Mouse (Mus musculus): ENCODE data around the gene Cwh43.

Gene Cwh43

GRCm38 (mm10) chr5:73383647-73383970 lies 22.3 kb upstream of the Cwh43 start:
- in situ Hi-C loops (cut with MboI; ENCODE audit: unreplicated experiment in 2 of 2) = loop anchor here (5.0 to 25.0 kb wide), 13 partner anchors 269 to 1879 kb away; no protein-coding TSS in a partner anchor

DNA sequence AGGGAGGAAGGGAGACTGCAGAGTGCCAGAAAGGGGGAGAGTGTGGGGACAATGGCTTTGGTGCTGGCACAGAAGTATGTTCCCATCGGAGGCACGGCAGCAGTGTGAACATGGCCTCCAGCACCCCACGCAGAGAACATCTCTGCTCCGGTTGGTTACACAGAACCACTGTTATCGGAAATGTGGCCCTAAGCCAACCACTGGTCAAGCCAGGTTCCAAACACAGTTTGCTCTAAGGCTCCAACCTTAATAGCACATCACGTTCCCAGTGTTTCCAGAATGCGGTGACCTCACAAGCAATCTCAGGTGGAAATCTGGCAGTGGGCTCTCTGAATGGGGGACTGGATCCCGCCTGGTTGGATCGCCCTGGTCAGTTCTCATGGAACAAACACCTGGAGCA lies 12.8 kb upstream of the Cwh43 start:
- in situ Hi-C loops (cut with MboI; ENCODE audit: unreplicated experiment in 2 of 2) = loop anchor here (25.0 kb wide), 3 partner anchors 656 to 1031 kb away; no protein-coding TSS in a partner anchor

GRCm38 (mm10) chr5:73399768-73400526 lies 5.9 kb upstream of the Cwh43 start:
- in situ Hi-C loops (cut with MboI; ENCODE audit: unreplicated experiment in 2 of 2) = loop anchor here (25.0 kb wide), 3 partner anchors 663 to 1038 kb away; no protein-coding TSS in a partner anchor

- in situ Hi-C loops (cut with MboI; ENCODE audit: unreplicated experiment in 2 of 2) = no loop called here
Observed at GRCm38 (mm10) chr5:73401341-73401740, 4.5 kb upstream of the Cwh43 start.

DNA sequence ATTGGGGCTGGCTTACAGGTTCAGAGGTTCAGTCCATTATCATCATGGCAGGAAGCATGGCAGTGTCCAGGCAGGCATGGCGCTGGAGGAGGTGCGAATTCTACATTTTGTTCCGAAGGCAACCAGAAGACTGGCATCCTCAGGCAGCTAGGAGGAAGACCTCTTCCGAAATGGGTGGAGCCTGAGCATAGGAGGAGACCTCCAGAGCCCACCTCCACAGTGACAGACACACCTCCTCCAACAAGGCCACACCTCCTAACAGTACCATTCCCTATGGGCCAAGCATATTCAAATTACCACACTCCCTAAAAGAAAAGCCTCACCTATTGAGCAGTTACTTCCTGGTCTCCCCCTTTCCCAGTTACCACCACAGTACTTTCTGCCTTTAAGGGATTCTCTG lies 3.0 kb upstream of the Cwh43 start:
- in situ Hi-C loops (cut with MboI; ENCODE audit: unreplicated experiment in 2 of 2) = no loop called here

GRCm38 (mm10) chr5:73403311-73404068 lies 2.4 kb upstream of the Cwh43 start:
- in situ Hi-C loops (cut with MboI; ENCODE audit: unreplicated experiment in 2 of 2) = no loop called here

GRCm38 (mm10) chr5:73404790-73405189 lies 1.1 kb upstream of the Cwh43 start:
- in situ Hi-C loops (cut with MboI; ENCODE audit: unreplicated experiment in 2 of 2) = no loop called here

DNA sequence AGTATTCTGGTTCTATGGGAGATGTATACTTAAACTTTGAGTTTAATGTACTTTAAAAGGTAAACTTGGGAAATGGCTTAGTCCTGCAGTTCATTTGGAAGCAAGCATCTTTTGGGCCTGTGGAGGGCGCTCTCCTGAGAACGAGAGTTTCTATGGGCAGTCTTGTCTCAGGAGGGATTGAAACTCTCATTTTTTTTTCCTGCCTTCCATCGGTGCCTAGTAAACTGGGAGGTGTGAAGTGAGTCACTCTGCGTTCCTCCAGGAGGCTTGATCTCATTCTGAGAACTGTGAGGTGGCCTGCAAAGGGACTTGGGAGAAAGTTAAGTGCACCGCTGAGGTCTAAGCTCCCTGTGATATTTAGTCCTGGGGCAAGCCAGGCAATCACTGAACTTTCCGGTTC lies 986 bp downstream of the Cwh43 start:
- in situ Hi-C loops (cut with MboI; ENCODE audit: unreplicated experiment in 2 of 2) = no loop called here

DNA sequence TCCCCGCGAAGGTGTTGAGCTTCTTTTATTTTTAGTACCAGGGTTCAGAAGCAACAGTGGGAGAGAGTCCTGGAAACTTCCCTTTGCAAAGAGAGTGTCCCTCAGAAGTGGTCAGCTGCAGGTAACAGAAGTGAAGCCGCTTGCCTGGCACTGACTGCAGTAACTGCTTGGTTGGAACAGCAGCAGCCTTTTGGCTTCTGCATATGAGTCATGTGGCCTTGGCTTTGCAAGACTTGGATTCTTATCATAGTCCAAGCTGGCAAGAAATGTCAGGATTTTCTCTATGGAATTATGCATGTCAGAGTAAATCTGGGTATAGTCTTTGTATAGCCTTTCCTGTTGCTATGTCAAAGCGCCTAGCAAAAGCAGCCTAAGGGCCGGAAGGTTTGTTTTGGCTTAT lies 4.1 kb downstream of the Cwh43 start:
- in situ Hi-C loops (cut with MboI; ENCODE audit: unreplicated experiment in 2 of 2) = no loop called here

- in situ Hi-C loops (cut with MboI; ENCODE audit: unreplicated experiment in 2 of 2) = no loop called here
Observed at GRCm38 (mm10) chr5:73411771-73412170, 5.9 kb downstream of the Cwh43 start.

DNA sequence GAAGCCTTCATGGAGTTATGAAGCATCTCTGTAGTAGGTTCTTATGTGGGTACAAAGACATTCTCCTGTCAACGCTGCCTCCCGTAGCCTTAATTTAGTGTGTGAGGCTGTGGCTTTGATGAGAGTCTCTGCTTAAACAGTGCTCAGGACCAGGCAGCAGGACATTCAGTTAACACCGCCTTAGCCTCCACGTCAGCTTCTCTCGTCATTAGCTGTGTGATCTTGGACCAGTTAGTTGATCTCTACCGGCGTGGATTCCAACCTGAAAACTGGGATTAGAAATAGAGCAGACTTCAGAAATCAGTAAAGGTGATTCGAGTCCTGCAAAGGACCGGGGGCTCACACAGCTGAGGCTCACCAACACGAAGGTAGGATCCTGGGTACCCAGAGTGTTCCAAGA lies 8.3 kb downstream of the Cwh43 start:
- in situ Hi-C loops (cut with MboI; ENCODE audit: unreplicated experiment in 2 of 2) = no loop called here

DNA sequence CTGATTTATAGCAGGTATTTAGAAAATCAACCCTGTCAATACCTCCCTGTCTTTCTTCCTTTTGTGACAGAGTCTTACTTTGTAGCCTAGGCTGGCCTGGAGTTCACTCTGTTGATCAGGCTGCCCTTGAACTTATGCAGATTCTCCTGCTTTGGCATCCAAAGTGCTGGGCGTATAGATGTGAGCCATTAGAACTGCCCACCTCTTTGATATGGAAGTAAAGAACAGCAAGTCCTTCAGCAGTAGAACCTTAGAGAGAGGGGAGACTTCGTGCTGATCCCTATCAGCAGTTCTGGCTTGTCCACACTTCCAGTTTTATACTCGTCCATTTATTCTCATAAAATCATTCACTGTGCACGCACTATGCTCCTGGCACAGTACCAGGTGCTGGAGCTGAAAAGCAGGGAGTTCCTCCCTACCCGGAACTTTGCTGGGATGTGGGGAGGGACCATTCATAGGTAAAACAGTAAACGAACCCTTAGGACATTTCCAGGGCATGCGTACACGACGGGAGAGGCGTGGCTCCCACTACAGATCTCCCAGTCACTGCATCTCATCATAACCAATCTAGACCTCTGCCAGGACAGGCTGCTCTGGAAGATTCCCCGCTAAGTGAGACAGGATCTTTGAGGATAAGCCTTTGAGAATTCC lies 13.3 kb downstream of the Cwh43 start:
- in situ Hi-C loops (cut with MboI; ENCODE audit: unreplicated experiment in 2 of 2) = no loop called here

DNA sequence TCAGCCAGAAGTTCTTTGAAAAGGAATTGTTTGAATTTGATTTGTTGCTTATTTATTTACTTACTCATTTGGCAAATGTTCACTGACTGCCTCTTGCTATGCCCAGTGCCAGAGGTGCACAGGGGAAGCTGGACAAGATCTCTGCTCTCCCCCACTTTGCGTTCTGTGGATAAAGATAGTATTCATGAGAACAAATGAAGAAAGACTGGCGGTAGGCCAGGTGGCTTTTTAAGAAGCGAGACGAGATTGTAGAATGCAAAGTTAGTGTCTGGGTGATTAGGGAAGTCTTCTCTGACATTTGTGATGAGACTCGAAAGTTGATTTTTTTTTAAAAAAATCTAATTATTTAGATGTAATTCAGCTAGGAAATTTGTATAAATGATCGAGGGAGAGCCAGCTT lies 20.9 kb downstream of the Cwh43 start:
- in situ Hi-C loops (cut with MboI; ENCODE audit: unreplicated experiment in 2 of 2) = loop anchor here (25.0 kb wide), 2 partner anchors 510 to 1735 kb away; partner anchors contain the start of gene Pdgfra (in 1 of the 2)

GRCm38 (mm10) chr5:73431581-73431980 lies 25.7 kb downstream of the Cwh43 start:
- in situ Hi-C loops (cut with MboI; ENCODE audit: unreplicated experiment in 2 of 2) = loop anchor here (5.0 to 25.0 kb wide), 6 partner anchors 206 to 1731 kb away; partner anchors contain the start of gene Pdgfra (in 2 of the 2)

DNA sequence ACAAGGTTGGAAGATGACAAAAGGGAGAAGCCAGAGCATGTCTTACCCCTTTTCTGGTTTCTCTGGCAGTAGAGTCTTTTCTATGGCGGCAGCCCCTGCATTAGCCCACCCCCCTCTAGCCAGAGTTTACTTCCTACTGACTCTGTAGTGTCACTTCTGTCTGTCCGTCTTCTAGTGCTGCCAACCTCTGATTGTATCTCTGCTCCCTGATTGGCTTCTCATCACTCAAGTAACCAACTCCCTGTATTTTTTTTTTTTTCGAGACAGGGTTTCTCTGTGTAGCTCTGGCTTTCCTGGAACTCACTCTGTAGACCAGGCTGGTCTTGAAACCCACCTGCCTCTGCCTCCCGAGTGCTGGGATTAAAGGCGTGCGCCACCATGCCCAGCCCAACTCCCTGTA lies 26.9 kb downstream of the Cwh43 start:
- in situ Hi-C loops (cut with MboI; ENCODE audit: unreplicated experiment in 2 of 2) = loop anchor here (5.0 to 25.0 kb wide), 6 partner anchors 204 to 1729 kb away; partner anchors contain the start of gene Pdgfra (in 2 of the 2)

DNA sequence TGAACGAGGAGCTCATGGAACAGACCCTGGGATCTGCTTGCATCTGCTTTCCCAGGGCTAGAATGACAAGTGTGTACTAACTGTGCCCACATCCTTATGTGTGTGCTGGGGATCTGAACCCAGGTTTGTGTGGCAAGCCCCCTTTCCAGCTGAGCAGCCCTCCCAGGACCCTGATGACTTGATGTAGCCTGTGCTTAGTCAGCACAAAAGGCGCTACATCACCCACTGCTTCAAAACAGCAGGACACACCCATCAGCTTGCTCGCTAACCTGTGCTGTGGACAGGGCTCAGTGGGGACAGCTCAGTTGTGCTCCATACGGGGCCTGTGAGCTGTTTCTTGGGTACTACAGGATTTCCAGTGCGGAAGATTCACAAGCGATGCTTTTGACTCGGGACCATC lies 28.9 kb downstream of the Cwh43 start:
- in situ Hi-C loops (cut with MboI; ENCODE audit: unreplicated experiment in 2 of 2) = loop anchor here (5.0 to 25.0 kb wide), 6 partner anchors 203 to 1728 kb away; partner anchors contain the start of gene Pdgfra (in 2 of the 2)

GRCm38 (mm10) chr5:73442176-73442575 lies 36.3 kb downstream of the Cwh43 start:
- in situ Hi-C loops (cut with MboI; ENCODE audit: unreplicated experiment in 2 of 2) = loop anchor here (25.0 kb wide), 2 partner anchors 495 to 1720 kb away; partner anchors contain the start of gene Pdgfra (in 1 of the 2)

GRCm38 (mm10) chr5:73450276-73450675 lies 44.4 kb downstream of the Cwh43 start:
- in situ Hi-C loops (cut with MboI; ENCODE audit: unreplicated experiment in 2 of 2) = no loop called here

GRCm38 (mm10) chr5:73454502-73455306 lies 48.8 kb downstream of the Cwh43 start:
- in situ Hi-C loops (cut with MboI; ENCODE audit: unreplicated experiment in 2 of 2) = no loop called here

DNA sequence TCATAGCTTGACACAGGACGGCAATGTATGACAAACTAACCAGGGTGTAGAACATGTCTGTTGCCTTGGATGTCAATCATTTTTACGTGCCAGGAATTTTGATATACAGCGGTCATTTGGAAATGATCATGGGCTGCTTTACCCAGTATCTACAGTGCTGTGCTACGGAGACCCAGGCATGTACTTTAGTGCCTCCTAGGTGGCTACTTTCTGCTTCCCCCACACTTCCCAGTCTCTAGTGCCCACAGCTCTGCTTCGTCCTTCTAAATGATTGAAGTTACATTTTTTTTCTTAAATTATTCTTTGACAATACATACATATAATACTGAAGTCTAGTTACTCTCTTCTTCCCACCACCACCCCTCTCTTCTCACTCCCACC lies 49.4 kb downstream of the Cwh43 start:
- in situ Hi-C loops (cut with MboI; ENCODE audit: unreplicated experiment in 2 of 2) = no loop called here
